Mouse (Mus musculus): ENCODE data around the gene Map7. TPM values are rescaled to one million over a fixed set of nuclear protein-coding genes. Genes with fewer than 3 reads are reported as not detected.

The Map7 gene
- polyA plus RNA-seq, 1 experiment: 88.4 TPM

GRCm38 (mm10) chr10:20157021-20157726, 8.9 kb downstream of the Map7 start:
- no peak for DNase-seq
- no peak overlapping the region for H3K27ac ChIP-seq (ENCODE audit: insufficient read depth, low read length)
- 71% methylated on average over 8 of the region's 8 CpGs for WGBS
- peaks cover 20% of the 10 kb centered on the region; the same call in 1 of the 2 replicates for H3K4me1 ChIP-seq (ENCODE audit: control insufficient read depth, insufficient read depth, low read length)
- no peak overlapping the region for H3K4me3 ChIP-seq (replicated peaks; ENCODE audit: insufficient read depth, low read depth, low read length)
- TF ChIP-seq CTCF (IDR thresholded peaks at IDR 0.05; ENCODE audit: borderline replicate concordance, insufficient read depth, low read depth, low read length): no peak
- no peak for TF ChIP-seq POLR2A (IDR thresholded peaks at IDR 0.05; ENCODE audit: borderline replicate concordance, insufficient read depth, low read length)
- H3K27me3 ChIP-seq (ENCODE audit: control insufficient read depth, insufficient read depth, low read length): no peaks in the 10 kb centered on the region

GRCm38 (mm10) chr10:20158756-20159155, 10.5 kb downstream of the Map7 start:
- TF ChIP-seq CTCF (IDR thresholded peaks at IDR 0.05; ENCODE audit: borderline replicate concordance, insufficient read depth, low read depth, low read length) (no peak), POLR2A (IDR thresholded peaks at IDR 0.05; ENCODE audit: borderline replicate concordance, insufficient read depth, low read length) (no peak)

GRCm38 (mm10) chr10:20159308-20159707, 11.0 kb downstream of the Map7 start:
- Histone ChIP-seq H3K27me3 (ENCODE audit: control insufficient read depth, insufficient read depth, low read length) (no peaks in the 10 kb centered on the region), H3K4me3 (replicated peaks; ENCODE audit: insufficient read depth, low read depth, low read length) (no peak overlapping the region), H3K4me1 (ENCODE audit: control insufficient read depth, insufficient read depth, low read length) (peaks cover 20% of the 10 kb centered on the region; the same call in 1 of the 2 replicates), H3K27ac (ENCODE audit: insufficient read depth, low read length) (peak overlapping the region; percentile 67; the same call in 1 of the 2 replicates)
- WGBS: 65% methylated on average over 5 of the region's 5 CpGs
- TF ChIP-seq CTCF (IDR thresholded peaks at IDR 0.05; ENCODE audit: borderline replicate concordance, insufficient read depth, low read depth, low read length) (no peak), POLR2A (IDR thresholded peaks at IDR 0.05; ENCODE audit: borderline replicate concordance, insufficient read depth, low read length) (no peak)
- no peak for DNase-seq

More at GRCm38 (mm10) chr10:20158756-20159155, 10.5 kb downstream of the Map7 start:
- Histone ChIP-seq H3K4me1 (ENCODE audit: control insufficient read depth, insufficient read depth, low read length) (peaks cover 20% of the 10 kb centered on the region; the same call in 1 of the 2 replicates), H3K27me3 (ENCODE audit: control insufficient read depth, insufficient read depth, low read length) (no peaks in the 10 kb centered on the region), H3K27ac (ENCODE audit: insufficient read depth, low read length) (no peak overlapping the region), H3K4me3 (replicated peaks; ENCODE audit: insufficient read depth, low read depth, low read length) (no peak overlapping the region)
- DNase-seq: peak; percentile 42 to 64
- 20% methylated on average over 4 of the region's 4 CpGs for WGBS

GRCm38 (mm10) chr10:20160914-20161313, 12.6 kb downstream of the Map7 start:
- no peak for DNase-seq
- Histone ChIP-seq H3K4me1 (ENCODE audit: control insufficient read depth, insufficient read depth, low read length) (peaks cover 12% of the 10 kb centered on the region; the same call in 1 of the 2 replicates), H3K27ac (ENCODE audit: insufficient read depth, low read length) (no peak overlapping the region), H3K27me3 (ENCODE audit: control insufficient read depth, insufficient read depth, low read length) (no peaks in the 10 kb centered on the region), H3K4me3 (replicated peaks; ENCODE audit: insufficient read depth, low read depth, low read length) (no peak overlapping the region)
- 51% methylated on average over 8 of the region's 8 CpGs for WGBS
- TF ChIP-seq CTCF (IDR thresholded peaks at IDR 0.05; ENCODE audit: borderline replicate concordance, insufficient read depth, low read depth, low read length) (no peak), POLR2A (IDR thresholded peaks at IDR 0.05; ENCODE audit: borderline replicate concordance, insufficient read depth, low read length) (no peak)

- no peak for DNase-seq
- Histone ChIP-seq H3K4me1 (ENCODE audit: control insufficient read depth, insufficient read depth, low read length) (no peaks in the 10 kb centered on the region), H3K27me3 (ENCODE audit: control insufficient read depth, insufficient read depth, low read length) (no peaks in the 10 kb centered on the region), H3K4me3 (replicated peaks; ENCODE audit: insufficient read depth, low read depth, low read length) (no peak overlapping the region), H3K27ac (ENCODE audit: insufficient read depth, low read length) (no peak overlapping the region)
- 93% methylated on average over 5 of the region's 5 CpGs for WGBS
- no peak for TF ChIP-seq POLR2A (IDR thresholded peaks at IDR 0.05; ENCODE audit: borderline replicate concordance, insufficient read depth, low read length)
- no peak for TF ChIP-seq CTCF (IDR thresholded peaks at IDR 0.05; ENCODE audit: borderline replicate concordance, insufficient read depth, low read depth, low read length)
Measured at GRCm38 (mm10) chr10:20164810-20165209, 16.5 kb downstream of the Map7 start.

- DNase-seq: no peak
- TF ChIP-seq CTCF (IDR thresholded peaks at IDR 0.05; ENCODE audit: borderline replicate concordance, insufficient read depth, low read depth, low read length): no peak
- TF ChIP-seq POLR2A (IDR thresholded peaks at IDR 0.05; ENCODE audit: borderline replicate concordance, insufficient read depth, low read length): no peak
- Histone ChIP-seq H3K4me1 (ENCODE audit: control insufficient read depth, insufficient read depth, low read length) (no peaks in the 10 kb centered on the region), H3K27me3 (ENCODE audit: control insufficient read depth, insufficient read depth, low read length) (no peaks in the 10 kb centered on the region), H3K27ac (ENCODE audit: insufficient read depth, low read length) (no peak overlapping the region), H3K4me3 (replicated peaks; ENCODE audit: insufficient read depth, low read depth, low read length) (no peak overlapping the region)
- WGBS: 82% methylated on average over 11 of the region's 11 CpGs
Measured at GRCm38 (mm10) chr10:20166797-20167196, 18.5 kb downstream of the Map7 start.

- Histone ChIP-seq H3K4me1 (ENCODE audit: control insufficient read depth, insufficient read depth, low read length) (no peaks in the 10 kb centered on the region), H3K27me3 (ENCODE audit: control insufficient read depth, insufficient read depth, low read length) (no peaks in the 10 kb centered on the region), H3K27ac (ENCODE audit: insufficient read depth, low read length) (no peak overlapping the region), H3K4me3 (replicated peaks; ENCODE audit: insufficient read depth, low read depth, low read length) (no peak overlapping the region)
- DNase-seq: no peak
- 97% methylated on average over 4 of the region's 4 CpGs for WGBS
- TF ChIP-seq POLR2A (IDR thresholded peaks at IDR 0.05; ENCODE audit: borderline replicate concordance, insufficient read depth, low read length): no peak
- TF ChIP-seq CTCF (IDR thresholded peaks at IDR 0.05; ENCODE audit: borderline replicate concordance, insufficient read depth, low read depth, low read length): no peak
Measured at GRCm38 (mm10) chr10:20167467-20167866, 19.2 kb downstream of the Map7 start.

- H3K4me1 ChIP-seq (ENCODE audit: control insufficient read depth, insufficient read depth, low read length): peaks cover 9% of the 10 kb centered on the region
- DNase-seq: no peak
- H3K27me3 ChIP-seq (ENCODE audit: control insufficient read depth, insufficient read depth, low read length): no peaks in the 10 kb centered on the region
- 92% methylated on average over 3 of the region's 3 CpGs for WGBS
- no peak for TF ChIP-seq CTCF (IDR thresholded peaks at IDR 0.05; ENCODE audit: borderline replicate concordance, insufficient read depth, low read depth, low read length)
- no peak for TF ChIP-seq POLR2A (IDR thresholded peaks at IDR 0.05; ENCODE audit: borderline replicate concordance, insufficient read depth, low read length)
- no peak overlapping the region for H3K4me3 ChIP-seq (replicated peaks; ENCODE audit: insufficient read depth, low read depth, low read length)
- H3K27ac ChIP-seq (ENCODE audit: insufficient read depth, low read length): no peak overlapping the region
Measured at GRCm38 (mm10) chr10:20169182-20169674, 21.0 kb downstream of the Map7 start.
